Comparison of ENCODE assay signal across 16 mouse cellular contexts in genomic region chr11:121347036-121347435, GRCm38 (mm10). TPM values are rescaled to one million over a fixed set of nuclear protein-coding genes. Genes with fewer than 3 reads are reported as not detected.
A peak's percentile ranks its signal among the peaks of the same experiment; 100 is the strongest.
DNase-seq lines count a peak whose midpoint lies in the region; ATAC-seq and TF ChIP-seq lines count a peak whose summit lies in the region.
"Had no signal": no experiment of that assay in that cellular context is flagged by ENCODE, and none has a peak within 500 bp of the region (broad histone marks: within the 10 kb centered on the region; RNA-seq: fewer than 3 reads in every experiment).

No protein-coding gene starts in this region.

- H3K36me3 ChIP-seq in liver, adult 2 months (ENCODE audit: control insufficient read depth, insufficient read depth, low read length), result peaks cover 21% of the 10 kb centered on the region
- peaks cover 45% of the 10 kb centered on the region for H3K36me3 ChIP-seq in forebrain, embryonic 13.5 days (ENCODE audit: poor library complexity, severe bottlenecking)

- no peak overlapping the region for H3K4me3 ChIP-seq in liver, adult 2 months (ENCODE audit: insufficient read depth, low read depth, low read length)
- no peak overlapping the region for H3K4me3 ChIP-seq in forebrain, embryonic 13.5 days
- H3K4me3 ChIP-seq: hindbrain, embryonic 10.5 days; left cerebral cortex, adult 2 months; limb, embryonic 15.5 days; lung, embryonic 15.5 days; midbrain, embryonic 12.5 days; neural tube, embryonic 13.5 days had no signal

- H3K9ac ChIP-seq in liver, adult 2 months (ENCODE audit: low read depth, low read length), result peak overlapping the region; percentile 66
- no peak overlapping the region for H3K9ac ChIP-seq in forebrain, embryonic 13.5 days
- H3K9ac ChIP-seq: limb, embryonic 15.5 days; lung, embryonic 15.5 days; midbrain, embryonic 12.5 days; neural tube, embryonic 13.5 days had no signal

- no peak overlapping the region for H3K4me2 ChIP-seq in forebrain, embryonic 13.5 days
- H3K4me2 ChIP-seq: limb, embryonic 15.5 days; lung, embryonic 15.5 days; midbrain, embryonic 12.5 days; neural tube, embryonic 13.5 days had no signal

- 0 out of 2 replicates have a peak, but pooled peaks have one; percentile 27 for ATAC-seq in common myeloid progenitor, adult 5-6 weeks (replicated peaks; ENCODE audit: low read depth, poor library complexity, severe bottlenecking)
- peak; percentile 89 for ATAC-seq in megakaryocyte-erythroid progenitor cell, adult 5-6 weeks (replicated peaks; ENCODE audit: low FRiP score, low TSS enrichment, poor library complexity, severe bottlenecking)
- ATAC-seq in forebrain, embryonic 13.5 days, result no peak
- ATAC-seq: activated CD4-positive, CD25-positive, alpha-beta regulatory T cell, adult 4 months had no signal

- no peaks in the 10 kb centered on the region for H3K27me3 ChIP-seq in liver, adult 2 months (ENCODE audit: control insufficient read depth, insufficient read depth, low read length)
- H3K27me3 ChIP-seq in forebrain, embryonic 13.5 days, result no peaks in the 10 kb centered on the region
- H3K27me3 ChIP-seq: limb, embryonic 15.5 days; lung, embryonic 15.5 days; midbrain, embryonic 12.5 days; neural tube, embryonic 13.5 days had no signal

- WGBS in liver, adult 2 months, result 5% methylated on average over 2 of the region's 2 CpGs
- 91% methylated on average over 2 of the region's 2 CpGs for WGBS in forebrain, embryonic 13.5 days

- TF ChIP-seq POLR2A in liver, adult 2 months (IDR thresholded peaks at IDR 0.05; ENCODE audit: extremely low read depth, insufficient read depth, low read length), result no peak

- no peak for TF ChIP-seq CTCF in liver, adult 2 months (IDR thresholded peaks at IDR 0.05; ENCODE audit: low read depth, low read length)

- no peaks in the 10 kb centered on the region for H3K9me3 ChIP-seq in forebrain, embryonic 13.5 days (replicated peaks)
- H3K9me3 ChIP-seq: hindbrain, embryonic 10.5 days; limb, embryonic 15.5 days; lung, embryonic 15.5 days; midbrain, embryonic 12.5 days; neural tube, embryonic 13.5 days had no signal

- peak; percentile 99 for DNase-seq in liver, adult 2 months (ENCODE audit: extremely low read depth, low read depth, low spot score)
- no peak for DNase-seq in liver
- DNase-seq in heart, adult 9 months (ENCODE audit: low spot score in 2 of 2), result peak; percentile 44 to 73
- DNase-seq in neural tube, embryonic 10.5 days (ENCODE audit: extremely low spot score, low spot score), result no peak
- DNase-seq: kidney, adult 11 months; right cerebral cortex, postnatal 14 days had no signal

- H3K79me2 ChIP-seq in liver, adult 2 months (ENCODE audit: control insufficient read depth, insufficient read depth, low read length), result peaks cover 45% of the 10 kb centered on the region

- peaks cover 39% of the 10 kb centered on the region for H3K4me1 ChIP-seq in liver, adult 2 months (ENCODE audit: control insufficient read depth, insufficient read depth, low read length)
- no peaks in the 10 kb centered on the region for H3K4me1 ChIP-seq in forebrain, embryonic 13.5 days
- H3K4me1 ChIP-seq: hindbrain, embryonic 10.5 days; limb, embryonic 15.5 days; lung, embryonic 15.5 days; midbrain, embryonic 12.5 days; neural tube, embryonic 13.5 days had no signal

- peak overlapping the region; percentile 91 for H3K27ac ChIP-seq in liver, adult 2 months (replicated peaks; ENCODE audit: insufficient read depth, low read depth, low read length)
- no peak overlapping the region for H3K27ac ChIP-seq in forebrain, embryonic 13.5 days
- H3K27ac ChIP-seq: hindbrain, embryonic 10.5 days; left cerebral cortex, adult 2 months; limb, embryonic 15.5 days; lung, embryonic 15.5 days; midbrain, embryonic 12.5 days; neural tube, embryonic 13.5 days had no signal

RNA-seq across cellular contexts. Expression of gene Wdr45b, which starts 7.2 kb away (rescaled TPM):
- total RNA-seq in liver, adult 2 months (2014; rRNA removed), result 27.6 and 30.0 TPM in 2 replicates
- polyA plus RNA-seq in liver, adult 2 months (2012; rRNA removed), result 34.8 and 45.1 TPM in 2 replicates
- 39.1 and 40.7 TPM in 2 replicates for total RNA-seq in common myeloid progenitor, adult 5-6 weeks (2017)
- 34.6 and 37.4 TPM in 2 replicates for total RNA-seq in megakaryocyte-erythroid progenitor cell, adult 5-6 weeks (2014; fragmentation: Nextera tagmentation)
- 33.6 and 41.1 TPM in 2 replicates for total RNA-seq in megakaryocyte-erythroid progenitor cell, adult 5-6 weeks (2017)
- 82.1 and 90.2 TPM in 2 replicates for polyA plus RNA-seq in forebrain, embryonic 13.5 days (2015; fragmentation: Nextera tagmentation; extraction: Ambion mirVana)

RNA-seq across cellular contexts. Expression of gene Rab40b, which starts 41.0 kb away (rescaled TPM):
- total RNA-seq in liver, adult 2 months (2014; rRNA removed), result 0.67 and 0.74 TPM in 2 replicates
- 0.57 and 0.87 TPM in 2 replicates for polyA plus RNA-seq in liver, adult 2 months (2012; rRNA removed)
- 0.64 TPM in 1 of 2 replicates, not detected in the other for total RNA-seq in common myeloid progenitor, adult 5-6 weeks (2017)
- total RNA-seq in megakaryocyte-erythroid progenitor cell, adult 5-6 weeks (2014; fragmentation: Nextera tagmentation), result 2.2 TPM in 1 of 2 replicates, not detected in the other
- 0.19 and 1.4 TPM in 2 replicates for total RNA-seq in megakaryocyte-erythroid progenitor cell, adult 5-6 weeks (2017)
- 4.1 and 4.3 TPM in 2 replicates for polyA plus RNA-seq in forebrain, embryonic 13.5 days (2015; fragmentation: Nextera tagmentation; extraction: Ambion mirVana)
- polyA plus RNA-seq: activated CD4-positive, CD25-positive, alpha-beta regulatory T cell, adult 4 months had no signal

Comparison
In these comparisons a context has a peak if more than half of its experiments do, and no peak if none do; other contexts are left out.
1. DNase-seq: peak in liver, adult 2 months (single experiment) and heart, adult 9 months (2 of 2); none in liver (single experiment) and neural tube, embryonic 10.5 days (single experiment).